Comparison of ENCODE assay signal across 7 mouse cellular contexts in genomic region chr6:71441251-71441580, GRCm38 (mm10). TPM values are rescaled to one million over a fixed set of nuclear protein-coding genes. Genes with fewer than 3 reads are reported as not detected.
A peak's percentile ranks its signal among the peaks of the same experiment; 100 is the strongest.
DNase-seq lines count a peak whose midpoint lies in the region; ATAC-seq and TF ChIP-seq lines count a peak whose summit lies in the region.

No protein-coding gene starts in this region.

- H3K4me3 ChIP-seq in lung, postnatal 0 days (ENCODE audit: low read depth, low read length): peak overlapping the region; percentile 57
- peak overlapping the region; percentile 96 for H3K4me3 ChIP-seq in forebrain, embryonic 12.5 days (replicated peaks)
- H3K4me3 ChIP-seq in limb, embryonic 15.5 days: peak overlapping the region; percentile 92
- H3K4me3 ChIP-seq in stomach, embryonic 16.5 days (replicated peaks; ENCODE audit: low read length): peak overlapping the region; percentile 60

- H3K4me2 ChIP-seq in lung, postnatal 0 days (replicated peaks; ENCODE audit: low read depth, low read length): peak overlapping the region; percentile 94
- H3K4me2 ChIP-seq in forebrain, embryonic 12.5 days: peak overlapping the region; percentile 82
- peak overlapping the region; percentile 91 for H3K4me2 ChIP-seq in limb, embryonic 15.5 days
- H3K4me2 ChIP-seq in stomach, embryonic 16.5 days (ENCODE audit: low read depth, low read length): peak overlapping the region; percentile 72

- no peaks in the 10 kb centered on the region for H3K27me3 ChIP-seq in lung, postnatal 0 days (replicated peaks; ENCODE audit: insufficient read depth, low read length)
- H3K27me3 ChIP-seq in forebrain, embryonic 12.5 days: no peaks in the 10 kb centered on the region
- no peaks in the 10 kb centered on the region for H3K27me3 ChIP-seq in limb, embryonic 15.5 days
- H3K27me3 ChIP-seq in stomach, embryonic 16.5 days (ENCODE audit: control insufficient read depth, insufficient read depth, low read length): no peaks in the 10 kb centered on the region

- no peak for TF ChIP-seq EP300 in lung, postnatal 0 days (IDR thresholded peaks at IDR 0.05)

- no peak for TF ChIP-seq CTCF in lung, postnatal 0 days (IDR thresholded peaks at IDR 0.05)

- H3K4me1 ChIP-seq in lung, postnatal 0 days (ENCODE audit: insufficient read depth, low read depth, low read length): peaks cover 9% of the 10 kb centered on the region; the same call in 1 of the 2 replicates
- peaks cover 33% of the 10 kb centered on the region for H3K4me1 ChIP-seq in forebrain, embryonic 12.5 days
- H3K4me1 ChIP-seq in limb, embryonic 15.5 days: peaks cover 28% of the 10 kb centered on the region
- H3K4me1 ChIP-seq in stomach, embryonic 16.5 days (ENCODE audit: control insufficient read depth, insufficient read depth, low read length): peaks cover 23% of the 10 kb centered on the region

- no peak for DNase-seq in lung, postnatal 0 days (ENCODE audit: low spot score)
- no peak for DNase-seq in lung, postnatal 36 days
- no peak for DNase-seq in thymus, postnatal 4 days

- H3K9me3 ChIP-seq in lung, postnatal 0 days (ENCODE audit: low read length): no peaks in the 10 kb centered on the region
- H3K9me3 ChIP-seq in forebrain, embryonic 12.5 days: no peaks in the 10 kb centered on the region
- no peaks in the 10 kb centered on the region for H3K9me3 ChIP-seq in limb, embryonic 15.5 days
- 0 out of 2 replicates have a peak, but pooled peaks cover 4% of the 10 kb centered on the region for H3K9me3 ChIP-seq in stomach, embryonic 16.5 days (replicated peaks; ENCODE audit: control insufficient read depth, low read length)

- peak overlapping the region; percentile 73 for H3K9ac ChIP-seq in lung, postnatal 0 days (replicated peaks; ENCODE audit: low read depth)
- peak overlapping the region; percentile 75 for H3K9ac ChIP-seq in forebrain, embryonic 12.5 days
- peak overlapping the region; percentile 72 for H3K9ac ChIP-seq in limb, embryonic 15.5 days
- peak overlapping the region; percentile 76 for H3K9ac ChIP-seq in stomach, embryonic 16.5 days (ENCODE audit: low read length)

- peak overlapping the region; percentile 96 for H3K27ac ChIP-seq in lung, postnatal 0 days (ENCODE audit: low read length)
- peak overlapping the region; percentile 95 for H3K27ac ChIP-seq in forebrain, embryonic 12.5 days
- H3K27ac ChIP-seq in limb, embryonic 15.5 days: peak overlapping the region; percentile 98
- peak overlapping the region; percentile 95 for H3K27ac ChIP-seq in stomach, embryonic 16.5 days (ENCODE audit: low read length)

- ATAC-seq in lung, postnatal 0 days: no peak
- ATAC-seq in forebrain, embryonic 12.5 days (ENCODE audit: low FRiP score): peak; percentile 4; the same call in 1 of the 2 replicates
- no peak for ATAC-seq in limb, embryonic 15.5 days (ENCODE audit: insufficient number of reproducible peaks, low FRiP score, low TSS enrichment, low read depth)
- 0 out of 2 replicates have a peak, but pooled peaks have one; percentile 0 for ATAC-seq in stomach, embryonic 16.5 days (ENCODE audit: insufficient read depth, low FRiP score)
- ATAC-seq in CD4-positive, CD25-positive, alpha-beta regulatory T cell, adult 4 months: no peak

- H3K36me3 ChIP-seq in lung, postnatal 0 days (ENCODE audit: insufficient read depth, low read length): no peaks in the 10 kb centered on the region
- H3K36me3 ChIP-seq in forebrain, embryonic 12.5 days (replicated peaks): no peaks in the 10 kb centered on the region
- H3K36me3 ChIP-seq in limb, embryonic 15.5 days: no peaks in the 10 kb centered on the region
- no peaks in the 10 kb centered on the region for H3K36me3 ChIP-seq in stomach, embryonic 16.5 days (ENCODE audit: control insufficient read depth, insufficient read depth, low read length)

- 3% methylated on average over 12 of the region's 12 CpGs for WGBS in lung, postnatal 0 days
- WGBS in forebrain, embryonic 12.5 days: 2% methylated on average over 12 of the region's 12 CpGs
- WGBS in limb, embryonic 15.5 days: 4% methylated on average over 12 of the region's 12 CpGs
- WGBS in stomach, embryonic 16.5 days: 5% methylated on average over 12 of the region's 12 CpGs

RNA-seq across cellular contexts. Expression of gene Rmnd5a, which starts 0.8 kb away (rescaled TPM):
- polyA plus RNA-seq in lung, postnatal 0 days (2015; fragmentation: Nextera tagmentation; extraction: Ambion mirVana): 12.5 and 13.0 TPM in 2 replicates
- 11.0 and 13.8 TPM in 2 replicates for polyA plus RNA-seq in forebrain, embryonic 12.5 days (2016; fragmentation: Nextera tagmentation; extraction: Ambion mirVana)
- 9.7 and 13.1 TPM in 2 replicates for polyA plus RNA-seq in limb, embryonic 15.5 days (2015; fragmentation: Nextera tagmentation; extraction: Ambion mirVana)
- polyA plus RNA-seq in stomach, embryonic 16.5 days (2015; fragmentation: Nextera tagmentation; extraction: Ambion mirVana): 9.5 and 10.1 TPM in 2 replicates
- polyA plus RNA-seq in CD4-positive, CD25-positive, alpha-beta regulatory T cell, adult 4 months (2017; shearing (Covaris generic)): 10 to 100 TPM; 11.6 to 18.4 TPM

RNA-seq across cellular contexts. Expression of gene Rnf103, which starts 52.5 kb away (rescaled TPM):
- polyA plus RNA-seq in lung, postnatal 0 days (2015; fragmentation: Nextera tagmentation; extraction: Ambion mirVana): 17.7 and 18.9 TPM in 2 replicates
- 19.4 and 22.3 TPM in 2 replicates for polyA plus RNA-seq in forebrain, embryonic 12.5 days (2016; fragmentation: Nextera tagmentation; extraction: Ambion mirVana)
- 13.2 and 16.1 TPM in 2 replicates for polyA plus RNA-seq in limb, embryonic 15.5 days (2015; fragmentation: Nextera tagmentation; extraction: Ambion mirVana)
- polyA plus RNA-seq in stomach, embryonic 16.5 days (2015; fragmentation: Nextera tagmentation; extraction: Ambion mirVana): 8.1 and 9.2 TPM in 2 replicates
- polyA plus RNA-seq in CD4-positive, CD25-positive, alpha-beta regulatory T cell, adult 4 months (2017; shearing (Covaris generic)): 1 to 10 TPM; 2.9 to 5.7 TPM

Comparison
In these comparisons a context has a peak if more than half of its experiments do, and no peak if none do; other contexts are left out.
1. ATAC-seq: peak in forebrain, embryonic 12.5 days (single experiment) and stomach, embryonic 16.5 days (single experiment); none in lung, postnatal 0 days (single experiment), limb, embryonic 15.5 days (single experiment) and CD4-positive, CD25-positive, alpha-beta regulatory T cell, adult 4 months (single experiment).
2. Peak in every context shown above with its lines, with median percentiles within 50 percentile points of each other: H3K27ac ChIP-seq, H3K4me2 ChIP-seq, H3K4me3 ChIP-seq and H3K9ac ChIP-seq.